Mouse (Mus musculus) heart, postnatal 0 days (tissue): ENCODE measurements at regions not wholly inside any gene's neighbourhood (a gene's known extent, or its start where the extent isn't known, plus 50 kb on each side); places are given as distances from the start of the nearest gene placed in this dataset.

Experiments used
- ATAC-seq: fragments of 200-750 bp; cut with Nextera tagmentation; 2 replicates; pipeline ENCODE4 v1.8.0; 2017; ENCODE audit warnings: low read depth, moderate number of reproducible peaks, moderate library complexity; ENCODE audit not compliant: insufficient read depth
- DNase-seq: peaks from one replicate; pipeline ENCODE4 v3.0.0-alpha.2; 2016; ENCODE audit warnings: low spot score
- H3K27ac ChIP-seq: fragments of 300-500 bp; sonication (generic); 2 replicates; pipeline ENCODE4 v1.5.1; 2014; ENCODE audit warnings: low read depth, mild to moderate bottlenecking
- H3K27me3 ChIP-seq: fragments of 300-500 bp; sonication (generic); 2 replicates; pipeline ENCODE4 v1.6.1; 2014; ENCODE audit warnings: low read length, mixed read lengths; ENCODE audit not compliant: control insufficient read depth, insufficient read depth
- H3K36me3 ChIP-seq: fragments of 300-500 bp; sonication (generic); replicated peaks from 2 replicates; pipeline ENCODE4 v1.6.1; 2014; ENCODE audit warnings: low read length, mixed read lengths; ENCODE audit not compliant: control insufficient read depth, insufficient read depth
- H3K4me1 ChIP-seq: fragments of 300-500 bp; sonication (generic); 2 replicates; pipeline ENCODE4 v1.6.1; 2014; ENCODE audit warnings: antibody characterized with exemption; ENCODE audit not compliant: control insufficient read depth, insufficient read depth
- H3K4me2 ChIP-seq: fragments of 300-500 bp; sonication (generic); 2 replicates; pipeline ENCODE4 v1.6.1; 2014; ENCODE audit warnings: low read depth, mild to moderate bottlenecking, low read length, moderate library complexity
- H3K4me3 ChIP-seq: fragments of 300-500 bp; sonication (generic); 2 replicates; pipeline ENCODE4 v1.5.1; 2014; ENCODE audit warnings: low read depth, low read length
- H3K9ac ChIP-seq: fragments of 300-500 bp; sonication (generic); replicated peaks from 2 replicates; pipeline ENCODE4 v1.6.1; 2014; ENCODE audit warnings: low read depth, low read length, mixed read lengths
- H3K9me3 ChIP-seq: fragments of 300-500 bp; sonication (generic); replicated peaks from 2 replicates; pipeline ENCODE4 v1.6.1; 2016; ENCODE audit warnings: low read length; ENCODE audit not compliant: control insufficient read depth
- CTCF ChIP-seq: IDR thresholded peaks from 2 replicates; pipeline ENCODE4 v1.5.1; 2016; ENCODE audit warnings: antibody characterized with exemption, control low read depth, low read depth
- EP300 ChIP-seq: IDR thresholded peaks from 2 replicates; pipeline ENCODE4 v1.6.1; 2016; ENCODE audit warnings: antibody characterized with exemption, low read depth
- WGBS: fragments of 180-500 bp; shearing (Covaris S2); extraction: QIAGEN DNeasy Blood & Tissue Kit; methylation state at CpG from one replicate; pipeline ENCODE4 v1.1.7; 2014; 5-methylcytosine and 5-hydroxymethylcytosine counted together

DNA sequence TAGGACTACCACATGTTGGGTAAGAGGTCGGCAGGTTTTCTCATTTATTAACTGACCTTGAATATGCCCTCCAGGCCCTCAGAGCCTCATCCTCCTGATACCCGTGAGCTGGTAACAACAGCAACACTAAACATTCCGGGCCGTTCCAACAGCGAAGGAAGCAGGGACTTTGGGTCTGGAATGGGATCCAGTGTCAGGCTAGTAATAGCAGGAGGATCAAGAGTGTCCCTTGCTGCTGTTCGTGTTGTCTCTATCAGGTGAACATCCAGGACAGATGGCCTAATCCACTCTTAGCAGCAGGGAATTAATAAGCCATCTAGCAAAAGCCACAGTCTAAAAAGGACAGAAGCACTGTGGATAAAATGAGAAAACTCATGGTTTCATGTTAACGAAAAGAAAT, 106.7 kb downstream of the Cpeb2 start:
- Histone ChIP-seq H3K27ac (no peak overlapping the region), H3K27me3 (no peaks in the 10 kb centered on the region), H3K36me3 (no peaks in the 10 kb centered on the region), H3K4me2 (no peak overlapping the region), H3K4me3 (no peak overlapping the region), H3K9me3 (no peaks in the 10 kb centered on the region), H3K4me1 (0 out of 2 replicates have a peak, but pooled peaks cover 5% of the 10 kb centered on the region), H3K9ac (no peak overlapping the region)
- DNase-seq, result no peak
- TF ChIP-seq EP300 (no peak), CTCF (no peak)
- no peak; the same call in 1 of the 2 replicates for ATAC-seq
- 47% methylated on average over 7 of the region's 7 CpGs for WGBS

DNA sequence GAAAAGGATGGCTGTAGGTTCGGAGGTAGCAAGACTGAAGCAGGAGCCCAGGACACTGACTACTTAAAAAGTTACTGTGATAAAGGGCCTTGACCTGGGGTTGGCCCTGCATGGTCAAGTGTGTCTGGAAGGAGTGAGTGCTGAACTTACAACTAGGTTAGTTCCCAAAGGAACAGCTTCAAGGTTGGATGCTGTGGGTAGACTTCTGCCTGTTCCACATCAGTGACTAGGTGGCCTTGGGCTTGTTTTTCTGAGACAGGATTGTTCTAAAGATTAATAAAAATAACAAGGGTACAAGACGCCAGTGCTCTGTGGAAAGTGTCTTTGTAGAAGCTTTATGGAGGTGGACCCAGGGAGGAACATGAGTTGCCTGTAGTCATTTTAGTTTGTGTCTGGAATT, 108.5 kb downstream of the Cpeb2 start:
- Histone ChIP-seq H3K4me2 (no peak overlapping the region), H3K9ac (no peak overlapping the region), H3K27me3 (no peaks in the 10 kb centered on the region), H3K36me3 (no peaks in the 10 kb centered on the region), H3K4me3 (no peak overlapping the region), H3K4me1 (0 out of 2 replicates have a peak, but pooled peaks cover 5% of the 10 kb centered on the region), H3K9me3 (no peaks in the 10 kb centered on the region), H3K27ac (no peak overlapping the region)
- no peak for DNase-seq
- no peak for ATAC-seq
- 88% methylated on average over 2 of the region's 2 CpGs for WGBS
- TF ChIP-seq CTCF (no peak), EP300 (no peak)

DNA sequence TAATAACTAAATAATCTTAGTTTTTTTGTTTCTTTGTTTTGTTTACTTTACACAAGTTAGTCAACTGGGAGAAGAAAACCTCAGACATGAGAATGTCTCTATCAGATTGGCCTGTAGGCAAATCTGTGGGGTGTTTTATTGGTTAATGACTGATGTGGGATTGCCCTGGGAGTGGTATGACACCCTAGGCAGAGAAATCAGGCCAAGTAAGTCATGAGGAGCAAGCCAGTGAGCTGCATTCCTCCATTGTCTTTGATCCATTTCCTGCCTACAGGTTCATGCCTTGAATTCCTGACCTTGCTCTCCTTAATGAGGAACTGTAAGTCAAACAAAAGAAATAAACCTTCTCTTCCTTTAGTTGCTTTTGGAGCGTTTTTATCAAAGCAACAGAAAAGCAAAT, 111.5 kb downstream of the Cpeb2 start:
- DNase-seq (no peak), ATAC-seq (no peak)
- H3K9ac ChIP-seq, result no peak overlapping the region
- no peaks in the 10 kb centered on the region for H3K36me3 ChIP-seq
- no peak overlapping the region for H3K4me3 ChIP-seq
- H3K27ac ChIP-seq, result no peak overlapping the region
- TF ChIP-seq EP300, result no peak
- no peak for TF ChIP-seq CTCF
- no peaks in the 10 kb centered on the region for H3K9me3 ChIP-seq
- 61% methylated on average over 1 of the region's 1 CpGs for WGBS
- no peaks in the 10 kb centered on the region for H3K27me3 ChIP-seq
- 0 out of 2 replicates have a peak, but pooled peaks cover 5% of the 10 kb centered on the region for H3K4me1 ChIP-seq
- no peak overlapping the region for H3K4me2 ChIP-seq

DNA sequence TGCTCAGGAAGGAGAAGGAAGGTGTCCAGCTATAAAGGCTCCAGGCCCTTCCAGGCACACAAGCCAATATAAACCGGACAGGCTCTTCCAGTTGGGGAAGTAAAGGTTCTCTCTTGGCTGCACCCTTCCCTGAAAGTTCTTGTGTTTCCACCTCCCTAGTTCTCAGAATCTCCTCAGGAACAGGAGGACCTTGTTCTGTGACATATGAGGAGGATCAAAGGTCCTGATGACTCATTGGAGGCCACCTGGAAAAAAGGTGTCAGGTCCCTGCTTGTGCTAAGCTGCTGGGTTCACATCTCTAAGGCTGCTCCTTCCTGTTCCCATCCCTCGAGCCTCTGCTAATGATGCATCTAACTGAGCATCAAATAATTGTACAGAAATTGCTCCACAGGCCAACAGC, 118.0 kb downstream of the Cpeb2 start:
- Histone ChIP-seq H3K4me1 (peaks cover 13% of the 10 kb centered on the region), H3K27ac (no peak overlapping the region), H3K27me3 (no peaks in the 10 kb centered on the region), H3K4me2 (no peak overlapping the region), H3K36me3 (no peaks in the 10 kb centered on the region), H3K9ac (no peak overlapping the region), H3K4me3 (no peak overlapping the region), H3K9me3 (no peaks in the 10 kb centered on the region)
- no peak for ATAC-seq
- TF ChIP-seq EP300, result no peak
- no peak for TF ChIP-seq CTCF
- DNase-seq, result no peak
- 73% methylated on average over 2 of the region's 2 CpGs for WGBS

DNA sequence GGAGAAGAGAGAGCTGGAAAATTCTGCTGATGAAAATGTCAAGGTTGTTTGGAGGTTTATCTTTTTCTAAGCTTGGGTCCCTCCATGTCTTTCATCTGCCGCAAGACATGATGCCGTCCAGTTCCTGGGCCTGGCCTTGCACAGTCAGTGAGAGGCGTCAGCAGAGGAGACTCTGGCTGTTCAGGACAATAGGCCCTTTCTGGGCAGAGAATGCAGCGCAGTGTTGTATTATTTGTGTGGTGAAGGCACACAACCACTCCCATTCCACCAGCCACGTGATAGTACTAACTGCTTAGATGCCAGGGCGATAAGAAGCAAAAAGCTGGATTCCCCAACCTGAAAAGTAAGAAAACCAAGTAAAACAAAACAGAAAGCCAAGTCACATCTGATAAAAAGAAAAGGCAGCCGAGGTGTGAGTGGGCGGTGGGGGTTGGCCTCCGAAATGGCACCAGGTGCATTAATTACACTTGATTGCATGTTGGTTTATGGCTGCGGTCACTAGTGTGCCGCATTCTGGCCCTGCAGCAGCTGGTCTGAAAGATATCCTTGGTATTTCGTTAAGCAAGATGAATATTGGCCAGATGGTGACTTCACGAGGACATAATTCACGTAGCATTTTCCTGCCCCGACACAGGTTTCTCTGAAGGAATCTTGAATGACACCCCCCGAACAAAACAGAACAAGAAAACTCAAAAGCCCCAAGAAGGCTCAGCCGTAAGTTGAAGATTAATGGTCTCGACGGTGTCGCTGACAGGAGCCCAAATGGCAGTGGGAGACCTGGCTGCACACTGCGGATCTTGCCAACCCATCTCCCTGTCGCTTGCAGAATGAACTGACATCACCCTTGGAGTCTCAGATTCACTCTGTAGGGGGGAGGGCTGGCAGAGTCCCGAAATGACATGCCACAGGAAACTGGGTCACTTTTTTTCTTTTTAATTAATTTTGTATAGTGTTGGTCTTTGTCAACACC, 120.3 kb downstream of the Cpeb2 start:
- DNase-seq, result no peak
- Histone ChIP-seq H3K4me3 (no peak overlapping the region), H3K27ac (no peak overlapping the region), H3K4me2 (no peak overlapping the region), H3K9me3 (no peaks in the 10 kb centered on the region), H3K9ac (no peak overlapping the region), H3K27me3 (no peaks in the 10 kb centered on the region), H3K36me3 (no peaks in the 10 kb centered on the region), H3K4me1 (peaks cover 19% of the 10 kb centered on the region)
- no peak for TF ChIP-seq CTCF
- TF ChIP-seq EP300, result no peak
- ATAC-seq, result no peak
- WGBS, result 77% methylated on average over 23 of the region's 23 CpGs
